11 mouse cellular contexts compared by ENCODE assay signal in the genomic region with DNA sequence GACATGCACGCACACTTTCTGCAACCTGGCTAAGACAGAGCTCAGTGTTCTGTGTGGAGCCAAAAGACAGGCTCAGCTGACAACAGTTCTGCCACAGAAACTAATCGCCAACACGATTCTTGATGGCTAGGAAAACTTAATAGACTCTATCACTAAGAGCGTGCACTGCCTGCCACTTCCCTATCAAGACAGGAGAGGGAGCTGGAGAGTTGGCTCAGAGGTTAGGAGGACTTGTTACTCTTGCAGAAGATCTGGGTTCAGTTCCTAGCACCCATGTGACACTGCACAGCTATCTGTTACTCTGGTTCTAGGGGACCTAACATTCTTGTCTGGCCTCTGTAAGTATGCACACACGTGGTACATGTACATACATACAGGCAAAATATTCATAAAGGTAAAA. TPM values are rescaled to one million over a fixed set of nuclear protein-coding genes. Genes with fewer than 3 reads are reported as not detected.
A peak's percentile ranks its signal among the peaks of the same experiment; 100 is the strongest.
DNase-seq lines count a peak whose midpoint lies in the region; ATAC-seq and TF ChIP-seq lines count a peak whose summit lies in the region.
"Had no signal": no experiment of that assay in that cellular context is flagged by ENCODE, and none has a peak within 500 bp of the region (broad histone marks: within the 10 kb centered on the region; RNA-seq: fewer than 3 reads in every experiment).

No protein-coding gene starts in this region.

- no peaks in the 10 kb centered on the region for H3K4me1 ChIP-seq in cortical plate, adult 2 months (ENCODE audit: control insufficient read depth, insufficient read depth, low read length)
- H3K4me1 ChIP-seq in small intestine, adult 2 months (ENCODE audit: control insufficient read depth, insufficient read depth, insufficient read length, low read length) = no peaks in the 10 kb centered on the region
- H3K4me1 ChIP-seq: neural tube, embryonic 13.5 days had no signal

- peaks cover 47% of the 10 kb centered on the region for H3K36me3 ChIP-seq in small intestine, adult 2 months (ENCODE audit: control insufficient read depth, insufficient read depth, low read length)

- no peak for TF ChIP-seq POLR2A in cortical plate, adult 2 months (IDR thresholded peaks at IDR 0.05; ENCODE audit: extremely low read depth, insufficient read depth, low read length)
- TF ChIP-seq POLR2A in small intestine, adult 2 months (IDR thresholded peaks at IDR 0.05; ENCODE audit: low read depth, low read length) = no peak

- no peak overlapping the region for H3K27ac ChIP-seq in left cerebral cortex, adult 2 months
- H3K27ac ChIP-seq in cortical plate, adult 2 months (ENCODE audit: insufficient read depth, low read length) = no peak overlapping the region
- no peak overlapping the region for H3K27ac ChIP-seq in small intestine, adult 2 months (ENCODE audit: insufficient read depth, low read depth, low read length)
- H3K27ac ChIP-seq: neural tube, embryonic 13.5 days had no signal

- intact Hi-C loops in left cerebral cortex, adult 2 months (cut with DNase I) = no loop called here
- intact Hi-C loops in left cerebral cortex, postnatal 25 days (cut with DNase I) = no loop called here

- 75% methylated on average over 5 of the region's 5 CpGs for WGBS in small intestine, adult 2 months

- H3K4me3 ChIP-seq in left cerebral cortex, adult 2 months = no peak overlapping the region
- H3K4me3 ChIP-seq in cortical plate, adult 2 months (ENCODE audit: insufficient read depth, low read length) = no peak overlapping the region
- H3K4me3 ChIP-seq in small intestine, adult 2 months (ENCODE audit: low read depth, low read length) = no peak overlapping the region
- H3K4me3 ChIP-seq: neural tube, embryonic 13.5 days had no signal

- no peak for ATAC-seq in CD4-positive, CD25-positive, alpha-beta regulatory T cell, adult 4 months
- no peak for ATAC-seq in monocyte, adult 5-6 weeks (replicated peaks; ENCODE audit: insufficient number of reproducible peaks, low FRiP score, low TSS enrichment, poor library complexity, severe bottlenecking)

- DNase-seq in CD4-positive, CD25-positive, alpha-beta regulatory T cell, adult 2 months (ENCODE audit: low read depth, low spot score) = peak; percentile 51
- DNase-seq in left cerebral cortex, adult 2 months (ENCODE audit: extremely low spot score in 1 of 2, low spot score in 2 of 2) = no peak
- no peak for DNase-seq in left cerebral cortex, postnatal 25 days (ENCODE audit: low spot score in 2 of 2)
- DNase-seq in left cerebral cortex, adult 11 months (ENCODE audit: low spot score) = no peak
- DNase-seq: left cerebral cortex, postnatal 4 days had no signal

- peak; percentile 62 for TF ChIP-seq CTCF in left cerebral cortex, adult 2 months (IDR thresholded peaks at IDR 0.05)
- peak; percentile 51 for TF ChIP-seq CTCF in cortical plate, adult 2 months (IDR thresholded peaks at IDR 0.05; ENCODE audit: extremely low read depth, insufficient read depth, low read length)
- peak; percentile 23; the same call in 1 of the 2 replicates for TF ChIP-seq CTCF in small intestine, adult 2 months (IDR thresholded peaks at IDR 0.05; ENCODE audit: extremely low read depth, insufficient read length, insufficient replicate concordance, low read depth, low read length)

- H3K27me3 ChIP-seq in small intestine, adult 2 months (ENCODE audit: control insufficient read depth, insufficient read depth, low read length) = no peaks in the 10 kb centered on the region
- H3K27me3 ChIP-seq: neural tube, embryonic 13.5 days had no signal

RNA-seq across cellular contexts. Expression of gene Prpsap2, which starts 10.3 kb away (rescaled TPM):
- 10 to 100 TPM; 29.6 to 37.6 TPM for polyA plus RNA-seq in CD4-positive, CD25-positive, alpha-beta regulatory T cell, adult 4 months (2017; shearing (Covaris generic))
- 10 to 100 TPM; 37.1 to 38.0 TPM for total RNA-seq in left cerebral cortex, adult 2 months (2021)
- 10 to 100 TPM; 35.7 to 39.5 TPM for total RNA-seq in left cerebral cortex, postnatal 25 days (2021)
- polyA plus RNA-seq in cortical plate, adult 2 months (2012; rRNA removed) = 36.5 and 38.9 TPM in 2 replicates
- polyA plus RNA-seq in small intestine, adult 2 months (2012; rRNA removed) = 3.0 and 6.4 TPM in 2 replicates
- total RNA-seq in monocyte, adult 5-6 weeks (2017) = 40.0 to 51.1 TPM (median 48.5 TPM) in 3 replicates

RNA-seq across cellular contexts. Expression of gene Slc5a10, which starts 31.0 kb away (rescaled TPM):
- not detected for polyA plus RNA-seq in CD4-positive, CD25-positive, alpha-beta regulatory T cell, adult 4 months (2017; shearing (Covaris generic))
- total RNA-seq in left cerebral cortex, adult 2 months (2021) = not detected
- under 1 TPM; 0.21 to 0.23 TPM for total RNA-seq in left cerebral cortex, postnatal 25 days (2021)
- polyA plus RNA-seq in cortical plate, adult 2 months (2012; rRNA removed) = 0.11 and 0.19 TPM in 2 replicates
- polyA plus RNA-seq in small intestine, adult 2 months (2012; rRNA removed) = not detected in 2 replicates
- total RNA-seq in monocyte, adult 5-6 weeks (2017) = not detected in 3 replicates
- total RNA-seq: heart, adult 8-10 months had no signal
- polyA plus RNA-seq: neural tube, embryonic 13.5 days had no signal
